Comparison of ENCODE assay signal across 8 mouse cellular contexts in the genomic region with DNA sequence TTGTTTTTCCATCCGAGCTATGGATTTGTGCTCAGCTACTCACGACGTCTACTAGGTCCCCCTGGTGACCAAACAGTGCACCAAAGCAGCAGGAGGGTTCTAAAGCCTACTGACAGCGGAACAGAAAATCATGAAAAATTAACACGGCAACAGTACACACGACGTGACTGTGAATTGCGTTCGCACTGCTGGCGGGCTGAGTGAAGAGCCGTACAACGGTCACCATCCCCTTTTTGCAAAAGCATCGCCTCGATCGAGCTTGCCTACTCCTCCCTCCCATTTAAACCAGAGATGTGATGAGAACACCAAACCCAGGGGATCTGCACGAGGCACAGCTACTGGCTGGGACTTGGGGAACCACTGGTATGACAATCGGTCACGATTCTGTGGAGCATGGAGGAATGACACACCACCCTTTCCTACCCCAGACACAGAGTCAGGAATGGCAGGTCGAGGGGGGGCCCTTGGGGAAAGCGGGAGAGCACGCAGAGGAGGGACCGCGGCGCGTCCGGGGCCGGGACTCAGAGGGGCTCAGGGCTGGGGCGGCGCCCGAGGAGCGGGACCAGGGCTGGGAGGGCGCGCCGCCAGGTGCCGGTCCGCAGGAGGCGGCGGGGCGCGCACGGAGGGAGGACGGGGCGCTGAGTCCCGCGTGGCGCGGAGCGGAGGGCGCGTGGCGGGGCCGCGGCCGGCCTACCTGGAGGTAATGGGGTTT. TPM values are rescaled to one million over a fixed set of nuclear protein-coding genes. Genes with fewer than 3 reads are reported as not detected.
DNase-seq lines count a peak whose midpoint lies in the region; ATAC-seq lines count a peak whose summit lies in the region.

No protein-coding gene starts in this region.

- DNase-seq in cerebellum, postnatal 4 days (ENCODE audit: low spot score in 2 of 2): peak; percentile 28 to 59
- DNase-seq in frontal cortex, postnatal 36 days (ENCODE audit: low spot score in 2 of 2): peak; percentile 73 to 76
- DNase-seq in left cerebral cortex, adult 9 months (ENCODE audit: low spot score in 2 of 2): peak; percentile 46 to 75
- peak; percentile 67 for DNase-seq in right cerebral cortex, adult 18-20 months
- DNase-seq in yolk sac, embryonic 10.5 days (ENCODE audit: low spot score): peak; percentile 76

- peak; percentile 66 for ATAC-seq in activated CD4-positive, CD25-positive, alpha-beta regulatory T cell, adult 4 months
- ATAC-seq in inflammation-experienced regulatory T-cells, adult 6 months: peak; percentile 73
- ATAC-seq in megakaryocyte, adult 5-6 weeks (ENCODE audit: poor library complexity, severe bottlenecking): peak; percentile 73

RNA-seq across cellular contexts. Expression of gene Fam69a, which starts 0.5 kb away (rescaled TPM):
- polyA plus RNA-seq in activated CD4-positive, CD25-positive, alpha-beta regulatory T cell, adult 4 months (2017; shearing (Covaris generic)): 10 to 100 TPM; 61.9 to 92.8 TPM
- polyA plus RNA-seq in inflammation-experienced regulatory T-cells, adult 6 months (2017; shearing (Covaris generic)): 10 to 100 TPM; 68.5 to 100.0 (median 78.8) TPM
- total RNA-seq in megakaryocyte, adult 5-6 weeks (2015): 138 and 149 TPM in 2 replicates
- total RNA-seq in megakaryocyte, adult 5-6 weeks (2017): 55.5 and 60.0 TPM in 2 replicates

Comparison
In these comparisons a context has a peak if more than half of its experiments do, and no peak if none do; other contexts are left out.
1. Peak in every context shown above with its lines: DNase-seq and ATAC-seq.